Mouse (Mus musculus) CH12.LX (cell line): ENCODE data around the gene Olfr472.

Experiments
- BHLHE40 ChIP-seq: IDR thresholded peaks from 2 replicates; pipeline ENCODE4 v1.6.1; 2011; ENCODE audit warnings: mild to moderate bottlenecking, low read depth, low read length, improper control_type of control experiment
- CTCF ChIP-seq, 2 experiments: IDR thresholded peaks in 1 of 2; conservative IDR thresholded peaks in 1 of 2; 2 replicates each; pipeline ENCODE4 v1.5.1; 2011 to 2012; ENCODE audit warnings: low read depth in 2 of 2, low read length in 2 of 2, improper control_type of control experiment in 1 of 2, inconsistent platforms in 1 of 2, mild to moderate bottlenecking in 1 of 2, moderate library complexity in 1 of 2
- KAT2A ChIP-seq: IDR thresholded peaks from 2 replicates; pipeline ENCODE4 v1.6.1; 2012; ENCODE audit warnings: low read length, improper control_type of control experiment, inconsistent platforms; ENCODE audit not compliant: insufficient replicate concordance
- POLR2A ChIP-seq: IDR thresholded peaks from 2 replicates; pipeline ENCODE4 v1.6.1; 2011; ENCODE audit warnings: low read depth, mild to moderate bottlenecking, improper control_type of control experiment, low read length
- USF1 ChIP-seq: IDR thresholded peaks from 2 replicates; pipeline ENCODE4 v1.6.1; 2014; ENCODE audit warnings: low read depth, mild to moderate bottlenecking, inconsistent platforms, low read length, improper control_type of control experiment

GRCm38 (mm10) chr7:107954343-107954742 is 56.6 kb downstream of the Olfr472 start, which contains the start of gene Olfr474:
- no peak for TF ChIP-seq BHLHE40
- no peak for TF ChIP-seq CTCF (conservative IDR thresholded peaks at IDR 0.05 in 1 of 2, IDR thresholded peaks at IDR 0.05 in 1 of 2; ENCODE audit: low read depth in 2 of 2, low read length in 2 of 2)
- no peak for TF ChIP-seq POLR2A
- no peak for TF ChIP-seq USF1
- TF ChIP-seq KAT2A, result no peak
